Mouse (Mus musculus) hindbrain, embryonic 10.5 days (tissue): ENCODE data around the gene Rhox4c. TPM values are rescaled to one million over a fixed set of nuclear protein-coding genes. Genes with fewer than 3 reads are reported as not detected.
"Not testable (repeated sequence)": the region's sequence is repeated elsewhere in the genome, so short reads cannot be mapped to it uniquely, and the experiment has no call there.

Source experiments
- DNase-seq: peaks from one replicate; pipeline ENCODE4 v3.0.0-alpha.2; 2017; ENCODE audit warnings: low spot score
- H3K27ac ChIP-seq: fragments of 300-500 bp; sonication (generic); 2 replicates; pipeline ENCODE4 v1.5.1; 2016; ENCODE audit warnings: mild to moderate bottlenecking, moderate library complexity
- H3K27me3 ChIP-seq: fragments of 300-500 bp; sonication (generic); 2 replicates; pipeline ENCODE4 v1.6.1; 2016; ENCODE audit warnings: mild to moderate bottlenecking; ENCODE audit not compliant: poor library complexity, insufficient read depth, severe bottlenecking
- H3K36me3 ChIP-seq: fragments of 300-500 bp; sonication (generic); 2 replicates; pipeline ENCODE4 v1.6.1; 2016; ENCODE audit warnings: mild to moderate bottlenecking, moderate library complexity
- H3K4me1 ChIP-seq: fragments of 300-500 bp; sonication (generic); replicated peaks from 2 replicates; pipeline ENCODE4 v1.6.1; 2016; ENCODE audit warnings: mild to moderate bottlenecking
- H3K4me3 ChIP-seq: fragments of 300-500 bp; sonication (generic); 2 replicates; pipeline ENCODE4 v1.5.1; 2016; ENCODE audit warnings: mild to moderate bottlenecking, moderate library complexity
- H3K9me3 ChIP-seq: fragments of 300-500 bp; sonication (generic); 2 replicates; pipeline ENCODE4 v1.6.1; 2016; ENCODE audit warnings: mild to moderate bottlenecking, moderate library complexity
- WGBS: fragments of 180-500 bp; shearing (Covaris S2); methylation state at CpG from one replicate; pipeline ENCODE4 v1.1.7; 2016; 5-methylcytosine and 5-hydroxymethylcytosine counted together
- polyA plus RNA-seq: library from polyadenylated mRNA; unstranded; fragments of >200 nt; fragmentation: Nextera tagmentation; extraction: Ambion mirVana; gene quantifications from 2 replicates; pipeline ENCODE4 v1.2.1, GENCODE M21; 2016

The Rhox4c gene
- not detected in 2 replicates for polyA plus RNA-seq

GRCm38 (mm10) chrX:37480037-37480436, at the start of gene Rhox4c:
Gene Rhox4c (plus strand): TSS chrX:37480337.
- H3K9me3 ChIP-seq, H3K27ac ChIP-seq, H3K27me3 ChIP-seq, H3K4me3 ChIP-seq, DNase-seq, H3K4me1 ChIP-seq, H3K36me3 ChIP-seq: not testable (repeated sequence)
- WGBS = 95% methylated on average over 14 of the region's 14 CpGs

- WGBS = 91% methylated on average over 14 of the region's 15 CpGs
- not testable (repeated sequence) for H3K4me3 ChIP-seq, H3K27ac ChIP-seq, H3K4me1 ChIP-seq, H3K36me3 ChIP-seq, H3K9me3 ChIP-seq, H3K27me3 ChIP-seq, DNase-seq
Measured at GRCm38 (mm10) chrX:37432194-37432593, 47.9 kb upstream of the Rhox4c start, which contains the start of gene Rhox4b. Gene Rhox4b (plus strand): TSS chrX:37432494.

GRCm38 (mm10) chrX:37453380-37453779, 26.8 kb upstream of the Rhox4c start, which contains the start of gene Rhox2c:
Gene Rhox2c (plus strand): TSS chrX:37453680.
- not testable (repeated sequence) for H3K4me1 ChIP-seq, H3K27ac ChIP-seq, H3K4me3 ChIP-seq, H3K27me3 ChIP-seq, H3K9me3 ChIP-seq, DNase-seq, H3K36me3 ChIP-seq
- 92% methylated on average over 9 of the region's 10 CpGs for WGBS

GRCm38 (mm10) chrX:37458285-37458684, 21.9 kb upstream of the Rhox4c start, which contains the start of gene Rhox3c:
Gene Rhox3c (plus strand): TSS chrX:37458585.
- H3K4me1 ChIP-seq, DNase-seq, H3K36me3 ChIP-seq, H3K9me3 ChIP-seq, H3K4me3 ChIP-seq, H3K27me3 ChIP-seq, H3K27ac ChIP-seq: not testable (repeated sequence)
- 94% methylated on average over 3 of the region's 4 CpGs for WGBS

- not testable (repeated sequence) for H3K4me3 ChIP-seq, H3K27me3 ChIP-seq, H3K27ac ChIP-seq, H3K4me1 ChIP-seq, H3K9me3 ChIP-seq, H3K36me3 ChIP-seq, DNase-seq
- 96% methylated on average over 17 of the region's 18 CpGs for WGBS
Measured at GRCm38 (mm10) chrX:37514059-37514458, 33.9 kb downstream of the Rhox4c start, which contains the start of gene Rhox4d. Gene Rhox4d (plus strand): TSS chrX:37514359.

GRCm38 (mm10) chrX:37530152-37530551, 50.0 kb downstream of the Rhox4c start, which contains the start of gene Rhox2e:
Gene Rhox2e (plus strand): TSS chrX:37530452.
- H3K4me1 ChIP-seq, H3K9me3 ChIP-seq, H3K36me3 ChIP-seq, H3K27ac ChIP-seq, H3K27me3 ChIP-seq, DNase-seq, H3K4me3 ChIP-seq: not testable (repeated sequence)
- 95% methylated on average over 2 of the region's 8 CpGs for whole genome bisulfite sequencing

Other genes starting within 250 kb of the Rhox4c start
- gene Rhox2a, start 235.4 kb upstream of the Rhox4c start, polyA plus RNA-seq = 0.58 TPM in 2 replicates
- gene Rhox3a, start 230.4 kb upstream of the Rhox4c start, polyA plus RNA-seq = not detected in 2 replicates
- gene Rhox4a, start 215.0 kb upstream of the Rhox4c start, polyA plus RNA-seq = 0.10 and 0.17 TPM in 2 replicates
- not detected in 2 replicates for gene Rhox3a2, start 100.3 kb upstream of the Rhox4c start, polyA plus RNA-seq
- 0.75 and 2.0 TPM in 2 replicates for gene Rhox4a2, start 89.5 kb upstream of the Rhox4c start, polyA plus RNA-seq
- gene Rhox2b, start 68.3 kb upstream of the Rhox4c start, polyA plus RNA-seq = not detected in 2 replicates
- gene Rhox4b, start 47.8 kb upstream of the Rhox4c start, polyA plus RNA-seq = 0.88 and 1.1 TPM in 2 replicates
- 0.27 and 1.7 TPM in 2 replicates for gene Rhox2c, start 26.7 kb upstream of the Rhox4c start, polyA plus RNA-seq
- not detected in 2 replicates for gene Rhox3c, start 21.8 kb upstream of the Rhox4c start, polyA plus RNA-seq
- not detected in 2 replicates for gene Rhox2d, start 13.1 kb downstream of the Rhox4c start, polyA plus RNA-seq
- 0.17 TPM in 1 of 2 replicates, not detected in the other for gene Rhox4d, start 34.0 kb downstream of the Rhox4c start, polyA plus RNA-seq
- gene Rhox2e, start 50.1 kb downstream of the Rhox4c start, polyA plus RNA-seq = not detected in 2 replicates
- not detected in 2 replicates for gene Rhox3e, start 61.7 kb downstream of the Rhox4c start, polyA plus RNA-seq
- 0.20 TPM in 1 of 2 replicates, not detected in the other for gene Rhox4e, start 77.1 kb downstream of the Rhox4c start, polyA plus RNA-seq
- gene Rhox2f, start 91.1 kb downstream of the Rhox4c start, polyA plus RNA-seq = not detected in 2 replicates
- gene Rhox3f, start 100.7 kb downstream of the Rhox4c start, polyA plus RNA-seq = not detected in 2 replicates
- not detected in 2 replicates for gene Rhox4f, start 127.4 kb downstream of the Rhox4c start, polyA plus RNA-seq
- gene Rhox3g, start 148.3 kb downstream of the Rhox4c start, polyA plus RNA-seq = not detected in 2 replicates
- not detected in 2 replicates for gene Rhox2g, start 163.1 kb downstream of the Rhox4c start, polyA plus RNA-seq
- gene Rhox4g, start 171.0 kb downstream of the Rhox4c start, polyA plus RNA-seq = not detected in 2 replicates
- gene Rhox3h, start 188.4 kb downstream of the Rhox4c start, polyA plus RNA-seq = not detected in 2 replicates
- not detected in 2 replicates for gene Rhox2h, start 192.9 kb downstream of the Rhox4c start, polyA plus RNA-seq